Mouse (Mus musculus): ENCODE data around the gene Bfsp1. TPM values are rescaled to one million over a fixed set of nuclear protein-coding genes. Genes with fewer than 3 reads are reported as not detected.

The Bfsp1 gene
- polyA plus RNA-seq, 1 experiment = not detected

DNA sequence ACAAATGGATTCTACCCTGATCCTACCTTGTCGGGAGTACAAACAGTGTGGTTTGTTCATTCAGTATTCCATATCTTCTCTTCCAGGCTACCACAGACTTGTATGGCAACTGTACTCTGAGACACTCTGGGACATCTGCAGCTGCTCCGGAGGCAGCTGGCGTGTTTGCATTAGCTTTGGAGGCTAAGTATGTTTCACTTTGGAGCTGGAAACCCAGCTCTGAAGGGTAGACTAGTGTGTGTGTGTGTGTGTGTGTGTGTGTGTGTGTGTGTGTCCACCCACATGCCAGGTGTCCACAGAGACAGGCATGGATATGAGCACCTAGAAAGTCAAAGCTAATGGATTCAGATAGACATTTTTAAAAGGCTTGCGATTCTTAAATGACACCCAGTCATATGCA, 67.1 kb downstream of the Bfsp1 start:
- Histone ChIP-seq H3K4me1 (ENCODE audit: control insufficient read depth, insufficient read depth, low read length) (no peaks in the 10 kb centered on the region), H3K4me3 (ENCODE audit: insufficient read depth, low read depth, low read length) (no peak overlapping the region), H3K27ac (ENCODE audit: insufficient read depth, low read depth, low read length) (no peak overlapping the region)
- 87% methylated on average over 4 of the region's 4 CpGs for WGBS
- TF ChIP-seq POLR2A (IDR thresholded peaks at IDR 0.05; ENCODE audit: insufficient read depth, low read depth, low read length) = no peak
- TF ChIP-seq CTCF (IDR thresholded peaks at IDR 0.05; ENCODE audit: insufficient read depth, low read depth, low read length) = no peak

- Histone ChIP-seq H3K4me3 (ENCODE audit: insufficient read depth, low read depth, low read length) (no peak overlapping the region), H3K27ac (ENCODE audit: insufficient read depth, low read depth, low read length) (no peak overlapping the region), H3K4me1 (ENCODE audit: control insufficient read depth, insufficient read depth, low read length) (no peaks in the 10 kb centered on the region)
- TF ChIP-seq CTCF (IDR thresholded peaks at IDR 0.05; ENCODE audit: insufficient read depth, low read depth, low read length) (no peak), POLR2A (IDR thresholded peaks at IDR 0.05; ENCODE audit: insufficient read depth, low read depth, low read length) (no peak)
- 84% methylated on average over 5 of the region's 5 CpGs for WGBS
Measured at GRCm38 (mm10) chr2:143789911-143790310, 73.1 kb downstream of the Bfsp1 start.

GRCm38 (mm10) chr2:143780310-143780709, 82.7 kb downstream of the Bfsp1 start:
- Histone ChIP-seq H3K4me3 (ENCODE audit: insufficient read depth, low read depth, low read length) (no peak overlapping the region), H3K27ac (ENCODE audit: insufficient read depth, low read depth, low read length) (no peak overlapping the region), H3K4me1 (ENCODE audit: control insufficient read depth, insufficient read depth, low read length) (no peaks in the 10 kb centered on the region)
- TF ChIP-seq POLR2A (IDR thresholded peaks at IDR 0.05; ENCODE audit: insufficient read depth, low read depth, low read length) (no peak), CTCF (IDR thresholded peaks at IDR 0.05; ENCODE audit: insufficient read depth, low read depth, low read length) (no peak)
- 87% methylated on average over 2 of the region's 2 CpGs for WGBS

Other genes with a start within 250 kb of the Bfsp1 start
- gene Dstn, start 52.1 kb upstream of the Bfsp1 start, polyA plus RNA-seq (2012; ENCODE audit: insufficient read depth, insufficient read length, low replicate concordance, missing spikeins) = not detected in 2 replicates
- gene Rrbp1, start 148.1 kb upstream of the Bfsp1 start, polyA plus RNA-seq (2012; ENCODE audit: insufficient read depth, insufficient read length, low replicate concordance, missing spikeins) = 180 TPM in 1 of 2 replicates, not detected in the other
- not detected in 2 replicates for gene Banf2, start 169.9 kb upstream of the Bfsp1 start, polyA plus RNA-seq (2012; ENCODE audit: insufficient read depth, insufficient read length, low replicate concordance, missing spikeins)